Mouse (Mus musculus): ENCODE data around the gene Zranb3. TPM values are rescaled to one million over a fixed set of nuclear protein-coding genes. Genes with fewer than 3 reads are reported as not detected.
"Not testable (repeated sequence)": the region's sequence is repeated elsewhere in the genome, so short reads cannot be mapped to it uniquely, and the experiment has no call there.

The Zranb3 gene
- total and polyA plus RNA-seq, 3 experiments = 0.79 to 4.0 (median 3.1) TPM

DNA sequence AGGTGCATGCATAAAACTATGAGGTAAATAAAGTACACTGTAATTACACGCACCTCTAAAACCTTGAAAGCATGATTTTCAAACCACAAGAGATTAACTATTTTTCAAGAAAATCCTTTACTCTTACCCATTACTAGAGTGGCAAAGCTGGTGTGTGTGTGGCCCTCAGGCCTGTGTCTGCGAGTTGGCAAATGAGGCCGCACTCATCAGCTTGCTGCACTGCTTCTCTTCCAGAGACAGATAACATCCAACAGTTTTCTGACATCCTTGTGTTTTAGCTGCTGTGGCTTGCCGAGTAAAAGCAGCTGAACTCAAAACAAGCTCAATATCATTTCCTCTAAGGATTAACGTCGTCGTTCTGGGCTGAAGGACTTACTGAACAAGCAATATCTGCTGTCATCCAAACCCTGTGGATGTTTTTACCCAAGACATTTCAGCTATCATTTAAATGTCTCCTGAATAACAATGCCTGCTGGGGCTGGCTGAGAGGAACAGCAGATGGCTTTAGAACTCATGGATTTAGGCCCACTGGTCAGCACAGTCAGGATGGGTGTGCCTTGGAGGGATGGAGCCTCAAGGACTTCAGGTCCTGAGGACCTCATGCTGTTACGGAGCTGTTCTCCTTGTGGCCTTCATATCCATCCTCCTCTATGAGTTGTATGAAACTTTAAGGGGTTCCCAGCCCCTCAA, 42.0 kb downstream of the Zranb3 start:
- DNase-seq = no peak

DNA sequence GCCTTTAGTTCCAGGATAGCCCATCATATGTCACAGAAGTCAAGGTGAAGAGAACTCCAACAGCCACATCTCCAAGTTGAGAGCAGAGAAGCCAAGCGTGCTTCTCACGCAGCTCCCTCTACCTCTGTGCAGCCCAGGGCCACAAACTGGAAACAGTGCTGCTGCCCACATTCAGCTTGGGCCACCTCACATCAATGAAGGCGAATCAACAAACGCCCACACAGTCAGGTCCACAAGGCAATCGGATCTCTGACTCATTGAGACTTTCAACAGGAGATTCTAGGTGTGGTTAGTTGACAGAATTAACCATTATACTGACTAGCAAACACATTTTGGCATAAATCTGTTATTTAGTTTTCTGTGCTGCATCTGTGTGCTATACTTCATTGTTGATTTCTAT, 44.2 kb downstream of the Zranb3 start:
- DNase-seq = no peak

DNA sequence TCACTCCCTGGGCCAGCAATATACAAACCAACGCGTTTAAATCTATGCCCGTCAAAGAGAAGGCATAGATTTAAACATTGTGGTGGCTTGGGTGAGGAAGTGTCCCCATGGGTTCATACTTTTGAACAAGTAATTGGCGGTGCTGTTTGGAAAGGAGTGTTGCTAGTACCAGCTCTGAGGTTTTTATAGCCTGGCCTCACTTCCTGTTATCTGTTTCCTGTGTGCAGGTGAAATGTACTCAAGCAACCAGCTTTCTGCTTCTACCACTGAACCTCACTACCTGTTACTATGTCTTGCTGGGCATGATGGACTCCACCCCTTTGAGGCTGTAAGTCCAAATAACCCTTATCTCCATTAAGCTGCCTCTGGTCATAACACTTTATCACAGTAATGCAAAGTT, 45.6 kb downstream of the Zranb3 start:
- no peak for DNase-seq

DNA sequence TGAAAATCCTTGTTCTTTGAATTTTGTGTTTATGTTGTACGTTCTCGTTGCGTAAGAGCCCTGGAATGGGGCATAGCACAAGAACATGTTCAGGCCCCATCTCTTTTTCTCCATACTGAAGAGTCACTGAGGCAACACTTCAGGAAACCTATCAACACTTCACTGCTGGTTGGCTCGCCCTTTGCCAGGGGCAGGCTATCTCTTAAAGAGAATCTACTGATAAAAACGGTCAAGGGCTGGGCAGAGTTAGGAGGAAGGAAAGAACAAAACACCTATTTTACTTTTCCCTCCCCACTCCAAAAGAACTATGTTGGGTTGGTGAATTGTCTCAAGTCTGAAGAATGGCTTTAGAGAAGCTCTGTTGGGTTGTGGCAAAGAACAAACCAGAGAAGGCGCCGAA, 55.9 kb downstream of the Zranb3 start:
- no peak for DNase-seq

DNA sequence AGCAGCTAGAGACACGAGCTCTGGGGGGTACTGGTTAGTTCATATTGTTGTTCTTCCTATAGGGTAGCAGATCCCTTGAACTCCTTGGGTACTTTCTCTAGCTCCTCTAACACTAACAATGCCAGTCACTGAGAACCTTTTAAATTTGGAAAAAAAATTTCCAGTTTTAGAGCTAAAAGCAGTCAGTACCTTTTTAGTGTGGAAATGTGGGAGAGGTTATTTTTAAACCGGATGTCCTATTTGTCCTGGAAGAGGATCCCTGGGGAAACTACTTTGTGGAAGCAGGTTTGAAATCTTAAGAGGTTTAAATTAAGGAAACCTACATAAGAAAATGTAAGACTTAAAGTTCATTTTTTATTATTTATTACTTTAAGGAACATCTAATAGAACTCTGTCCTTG, 56.4 kb downstream of the Zranb3 start:
- no peak for DNase-seq

DNA sequence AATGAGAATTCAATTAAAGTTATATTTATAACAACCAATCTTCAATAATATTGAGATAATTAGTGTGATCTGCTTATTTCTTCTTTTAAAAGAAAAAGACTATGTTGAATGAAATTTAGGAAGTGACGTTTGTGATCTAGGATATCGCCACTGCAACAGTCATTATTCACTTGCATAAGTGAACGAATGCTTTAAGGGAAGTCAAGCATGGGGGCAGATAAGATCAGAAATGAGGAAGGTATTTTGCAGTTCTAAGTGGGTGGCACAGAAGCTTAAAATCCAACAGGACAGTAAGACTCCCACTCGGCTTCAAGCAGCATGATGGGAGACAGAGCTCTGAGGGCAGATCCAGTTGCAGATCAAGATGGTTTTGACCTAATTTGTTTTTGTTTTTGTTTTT, 58.7 kb downstream of the Zranb3 start:
- no peak for DNase-seq

DNA sequence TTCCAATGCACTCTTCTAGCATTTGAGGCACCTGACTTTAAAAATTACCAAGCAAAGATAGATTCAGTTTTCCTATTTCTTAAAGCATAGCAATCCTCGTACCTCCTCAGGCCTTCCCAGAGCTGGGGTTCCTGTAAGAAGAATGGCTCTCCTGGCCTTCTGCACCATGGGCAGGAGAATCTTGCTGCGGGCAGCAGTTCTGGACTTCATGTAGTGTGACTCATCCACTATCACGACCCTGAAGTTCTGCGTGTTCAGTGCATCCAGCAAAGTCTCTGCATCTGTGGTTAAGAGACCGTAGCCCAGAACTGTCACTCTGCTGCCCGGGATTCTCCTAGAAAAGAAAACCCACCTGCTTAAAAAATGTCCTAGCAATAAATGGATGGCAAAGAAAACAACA, 66.6 kb downstream of the Zranb3 start:
- peak; percentile 48 for DNase-seq

DNA sequence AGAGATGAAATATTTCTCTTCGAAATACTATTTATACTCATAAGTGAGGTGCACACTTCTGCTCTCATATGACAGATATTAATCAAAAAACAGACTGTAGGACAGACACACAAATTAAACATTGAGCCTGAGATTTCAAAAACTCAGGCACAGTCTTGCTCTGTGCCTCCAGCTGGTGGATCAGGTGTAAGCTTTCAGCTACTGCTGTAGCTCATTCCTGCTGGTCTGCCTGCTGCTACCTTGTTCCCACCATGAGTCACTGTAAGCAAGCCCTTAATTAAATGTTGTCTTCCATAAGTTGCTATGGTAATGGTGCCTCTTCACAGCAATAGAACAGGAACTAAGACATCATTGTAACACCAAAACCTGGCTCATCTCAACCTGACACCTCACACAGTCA, 70.7 kb downstream of the Zranb3 start:
- no peak for DNase-seq

DNA sequence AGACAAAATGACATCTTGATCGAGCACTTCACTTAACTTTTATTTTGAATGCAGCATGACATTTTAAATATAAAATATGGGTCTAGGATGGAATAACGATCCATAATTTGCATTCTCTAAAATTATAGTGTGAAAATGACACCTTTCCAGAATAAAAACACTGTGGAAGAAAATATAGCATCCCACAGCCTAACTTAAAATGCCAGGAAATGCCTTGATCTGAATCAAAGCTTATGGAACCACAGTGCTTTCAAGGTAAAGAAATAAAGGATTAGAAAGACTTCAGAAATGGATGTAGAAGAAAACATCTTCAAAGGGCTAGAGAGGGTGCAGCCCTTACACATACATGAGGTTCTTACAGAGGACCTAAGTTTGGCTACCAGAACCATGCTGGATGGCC, 71.3 kb downstream of the Zranb3 start:
- DNase-seq = no peak

DNA sequence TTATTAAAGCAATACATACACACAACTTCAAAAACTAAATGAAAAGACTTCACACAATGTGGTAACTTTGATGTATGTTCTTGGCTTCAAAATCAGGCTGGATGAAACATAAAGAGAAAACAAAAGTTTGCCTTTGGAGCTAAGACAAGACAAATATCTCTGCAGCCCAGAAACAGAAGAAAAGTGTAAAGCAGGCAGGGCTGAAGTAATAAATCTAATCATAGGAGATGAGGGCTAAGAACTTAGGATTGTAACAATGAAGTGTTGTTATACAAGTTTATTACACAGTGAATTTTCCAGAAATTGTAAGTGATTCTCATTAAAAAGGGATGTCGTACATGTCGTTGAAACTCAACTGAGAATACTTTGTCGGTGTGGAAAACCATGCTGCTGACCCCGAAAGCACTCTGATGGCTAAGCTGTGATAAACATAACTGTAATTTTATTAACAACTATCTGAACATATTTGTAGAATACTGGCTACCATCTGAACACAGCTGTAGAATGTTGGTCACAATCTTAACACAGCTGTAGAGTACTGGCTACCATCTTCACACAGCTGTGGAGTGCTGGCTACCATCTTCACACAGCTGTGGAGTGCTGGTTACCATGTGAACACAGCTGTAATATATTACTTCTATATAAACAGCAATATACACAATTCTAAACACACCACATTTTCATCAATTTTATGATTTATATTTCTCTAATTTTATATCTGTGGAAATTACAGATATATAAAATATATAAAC, 78.3 kb downstream of the Zranb3 start:
- DNase-seq = no peak

DNA sequence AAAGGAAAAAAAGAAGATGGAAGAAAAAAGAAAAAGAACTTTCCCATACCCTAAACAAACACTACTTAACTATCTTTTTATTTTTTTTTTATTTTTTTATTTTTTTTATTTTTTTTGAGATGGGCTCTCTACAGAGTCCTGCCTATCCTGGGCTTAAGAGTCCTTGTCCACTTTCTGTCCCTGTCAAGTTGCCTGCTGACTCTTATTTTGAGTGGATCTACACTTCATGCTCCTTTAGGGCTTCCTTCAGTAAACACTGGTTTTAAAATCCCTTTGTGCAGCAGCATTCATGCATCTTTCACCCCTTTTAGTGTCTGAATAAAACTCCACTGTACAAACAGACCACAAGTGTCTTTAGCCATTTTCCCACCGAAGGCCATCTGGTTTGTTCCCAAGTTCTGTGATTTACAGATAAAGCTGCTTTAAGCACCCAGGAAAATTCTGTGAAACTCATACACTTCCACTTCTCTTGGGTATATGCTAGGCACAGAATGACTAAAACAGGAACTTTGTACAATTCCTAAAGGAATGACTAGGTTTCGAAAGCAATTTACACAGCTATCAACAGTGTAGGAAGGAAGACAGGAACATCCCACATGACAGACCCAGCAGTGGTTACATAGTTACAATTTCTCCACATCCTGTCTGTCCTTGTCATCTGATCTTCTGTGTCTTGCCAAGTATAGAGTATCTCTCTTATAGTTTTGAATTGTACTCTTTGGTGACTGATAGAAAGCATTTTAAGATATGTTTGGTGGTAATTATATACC, 82.7 kb downstream of the Zranb3 start:
- DNase-seq = no peak

DNA sequence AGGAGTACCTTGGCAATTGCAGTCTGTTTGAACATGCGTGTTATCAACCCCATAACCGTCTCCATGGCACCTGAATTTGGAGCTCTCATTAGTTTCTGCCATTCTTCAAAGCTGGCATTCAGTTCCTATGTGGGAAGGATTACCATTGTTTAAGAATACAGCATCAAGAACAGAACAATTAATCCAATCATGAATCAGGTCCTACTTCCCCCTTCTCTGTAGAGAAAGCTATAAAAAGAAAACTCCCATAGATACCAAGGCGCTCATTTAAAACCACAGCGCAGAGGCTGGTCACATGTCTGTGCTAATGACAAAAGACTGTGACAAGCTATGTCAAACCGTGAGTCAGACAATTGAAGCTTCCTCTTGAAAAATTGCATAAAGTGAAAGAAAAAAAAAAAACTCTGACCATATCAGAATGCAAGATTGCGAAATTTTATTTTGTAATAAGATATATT, 86.8 kb downstream of the Zranb3 start:
- no peak for DNase-seq

DNA sequence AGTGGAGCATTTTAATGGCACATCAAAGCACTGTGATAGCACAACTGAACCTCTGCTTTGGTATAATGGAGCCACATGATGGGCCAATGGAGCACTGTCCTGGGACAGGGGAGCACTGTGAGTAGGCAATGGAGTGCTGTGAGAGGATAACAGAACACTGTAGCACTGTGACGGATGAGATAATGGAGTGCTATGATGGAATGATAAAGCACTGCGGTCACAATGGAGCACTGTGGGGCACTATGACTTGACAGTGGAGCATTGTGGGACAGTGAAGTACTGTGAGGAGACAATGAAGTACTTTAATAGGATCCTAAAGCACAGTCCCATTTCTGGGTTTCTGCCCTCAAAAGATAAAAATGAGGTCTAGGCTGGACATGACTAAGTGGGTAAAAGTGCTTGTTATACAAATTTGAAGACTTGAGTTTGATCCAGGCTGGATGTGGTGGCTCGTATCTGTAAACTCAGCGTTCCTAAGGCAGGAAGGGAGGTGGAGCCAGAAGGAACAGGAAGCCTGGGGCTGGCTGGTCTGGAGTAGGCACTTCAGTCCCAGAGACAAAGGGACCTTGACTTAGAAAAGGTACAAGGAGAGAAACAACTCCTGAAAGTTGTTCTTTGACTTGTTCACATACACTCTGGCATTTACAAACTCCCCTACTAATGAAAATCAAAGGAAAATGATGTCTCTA, 89.0 kb downstream of the Zranb3 start:
- DNase-seq = no peak

DNA sequence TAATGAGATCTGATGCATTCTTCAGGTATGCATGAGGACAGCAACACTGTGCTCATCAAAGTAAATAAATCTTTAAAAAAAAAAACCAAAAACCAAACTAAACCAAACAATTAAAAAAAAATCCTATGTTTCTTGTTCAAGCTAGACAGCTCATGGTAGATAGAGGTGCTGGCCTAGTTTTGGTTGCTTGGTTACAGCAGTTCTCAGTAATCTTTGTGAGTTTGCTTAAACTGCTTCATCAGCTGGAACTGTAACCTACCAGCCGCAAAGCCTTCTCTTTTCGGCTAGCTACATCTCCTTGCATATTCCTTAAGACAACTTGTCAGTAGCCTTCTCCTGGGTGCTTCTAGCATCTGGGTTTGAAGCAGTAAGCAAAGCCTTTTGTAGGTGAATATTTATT, 93.1 kb downstream of the Zranb3 start:
- DNase-seq = no peak

DNA sequence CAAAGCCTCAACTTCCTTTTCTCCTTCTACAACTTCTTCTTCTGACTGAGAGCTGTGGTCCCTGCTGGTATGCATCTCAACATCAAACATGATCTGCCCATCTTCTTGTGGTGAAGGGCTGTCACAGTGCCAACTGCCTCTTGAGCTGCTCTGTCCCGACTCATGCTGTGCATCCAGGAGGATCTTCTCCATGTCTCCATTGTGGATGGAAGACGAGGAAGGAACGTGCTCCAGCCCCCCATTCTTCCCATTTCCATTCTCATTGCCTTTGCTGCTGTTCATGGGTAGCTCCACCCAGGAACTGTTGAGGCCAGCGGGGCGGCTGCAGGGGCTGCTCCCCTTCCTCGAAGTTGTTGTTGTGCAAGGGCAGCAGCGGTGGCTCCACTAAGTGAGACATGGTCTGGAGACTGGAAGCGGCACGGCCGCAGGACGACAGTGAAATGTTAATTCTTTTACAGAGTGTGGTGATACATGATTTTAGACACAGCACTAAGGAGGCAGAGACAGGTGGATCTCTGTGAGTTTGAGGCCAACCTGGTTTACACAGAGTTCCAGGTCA, 96.7 kb downstream of the Zranb3 start:
- DNase-seq = not testable (repeated sequence)

DNA sequence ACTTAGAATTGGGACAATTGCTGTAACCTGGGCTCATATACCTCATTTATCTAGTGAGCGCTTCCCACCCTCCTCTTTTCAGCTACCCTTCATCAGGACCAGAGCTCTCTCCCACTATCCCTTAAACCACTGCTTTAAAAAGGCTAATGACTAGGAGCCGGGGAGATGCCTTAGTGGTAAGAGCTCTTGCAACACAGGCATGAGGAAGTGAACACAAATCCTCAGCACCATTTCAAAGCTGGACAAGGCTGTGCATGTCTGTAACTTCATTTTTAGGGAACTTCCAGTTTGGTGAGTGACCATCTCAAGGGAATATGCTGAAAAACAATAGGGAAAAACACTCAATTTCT, 98.5 kb downstream of the Zranb3 start:
- no peak for DNase-seq

DNA sequence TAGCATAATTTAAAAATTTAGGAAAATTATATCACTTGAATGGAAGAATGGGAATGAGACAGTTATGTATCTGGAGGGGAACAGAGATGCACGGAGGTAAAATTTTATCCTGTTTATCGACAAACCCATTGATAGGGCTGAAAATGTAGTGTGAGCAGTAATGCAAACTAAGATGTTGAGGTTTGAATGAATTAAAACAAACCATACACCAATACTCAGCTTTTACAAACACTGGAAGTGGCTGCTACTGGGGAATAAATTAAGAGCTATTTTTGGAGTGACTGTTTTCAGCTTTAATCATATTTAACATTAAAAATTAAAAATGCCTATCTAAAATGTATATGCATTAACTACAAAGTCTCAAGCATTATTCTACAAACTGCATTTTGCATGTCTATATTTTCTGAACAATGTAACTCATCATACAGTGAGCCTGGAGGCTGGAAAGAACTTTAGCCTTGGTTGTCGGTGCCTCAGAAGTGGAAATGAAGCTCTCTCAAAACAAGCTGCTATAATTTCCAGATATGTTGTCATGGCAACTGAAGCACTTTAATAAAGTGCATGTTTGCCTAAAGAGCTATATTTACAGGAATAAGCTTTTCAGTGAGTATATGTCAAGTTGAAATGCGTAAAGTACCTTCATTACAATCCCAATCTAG, 99.0 kb downstream of the Zranb3 start:
- no peak for DNase-seq

DNA sequence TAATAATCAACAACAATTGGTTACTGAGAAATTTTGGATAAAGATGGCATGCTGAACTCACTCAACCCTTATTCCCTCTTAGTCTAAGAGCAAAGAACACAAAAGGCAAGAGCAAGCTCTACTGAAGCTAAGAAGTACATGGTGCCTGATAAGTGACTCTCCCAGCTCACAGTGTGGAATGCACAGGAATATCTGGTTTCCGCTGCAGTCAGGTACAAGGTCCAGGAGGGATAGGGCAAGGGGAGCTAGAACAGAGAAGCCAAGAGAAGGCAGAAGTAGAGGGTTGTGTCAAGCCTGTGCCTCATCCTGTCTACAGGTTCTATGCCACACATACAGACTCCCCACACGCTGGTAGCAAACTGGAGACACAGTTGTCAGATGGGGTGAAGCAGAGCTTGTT, 100.7 kb downstream of the Zranb3 start:
- DNase-seq = no peak

DNA sequence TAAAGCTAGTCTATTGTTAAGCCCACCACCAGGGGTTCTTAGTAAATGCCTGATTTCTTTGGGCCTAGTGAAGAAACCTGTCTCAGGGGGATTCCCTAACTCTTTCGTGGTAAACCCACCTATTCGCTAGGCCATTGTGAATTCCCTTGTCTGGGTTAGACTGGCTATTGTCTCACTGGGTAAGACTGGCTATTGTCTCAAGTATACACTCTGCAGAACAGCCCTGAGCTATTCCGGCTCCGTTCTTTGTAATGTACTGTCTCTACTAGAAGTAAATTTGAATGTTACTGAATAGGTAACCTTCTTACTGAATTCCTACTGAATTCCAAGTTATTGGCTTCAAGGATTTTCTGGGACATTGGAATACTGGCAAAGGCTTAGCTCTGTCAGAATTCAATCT, 101.9 kb downstream of the Zranb3 start:
- DNase-seq = not testable (repeated sequence)

DNA sequence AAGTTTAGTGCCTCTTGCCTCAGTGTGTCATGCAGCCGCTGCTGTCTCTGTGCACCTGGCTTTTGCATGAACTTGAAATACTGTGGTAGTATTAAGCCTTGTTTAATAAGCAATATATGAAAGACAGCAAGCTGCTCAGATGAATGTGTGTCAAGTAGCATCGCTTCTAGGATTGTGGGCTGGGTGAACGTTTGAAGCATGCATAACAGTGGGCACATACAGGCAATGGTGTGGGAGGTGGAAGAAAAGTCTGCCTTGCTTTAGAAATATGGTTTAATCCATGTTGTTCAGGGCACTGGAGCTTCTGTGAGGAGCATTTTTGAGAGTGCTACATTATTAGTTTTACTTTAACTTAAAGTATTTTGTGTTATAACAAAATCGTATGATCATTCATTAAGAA, 109.0 kb downstream of the Zranb3 start:
- DNase-seq = no peak

DNA sequence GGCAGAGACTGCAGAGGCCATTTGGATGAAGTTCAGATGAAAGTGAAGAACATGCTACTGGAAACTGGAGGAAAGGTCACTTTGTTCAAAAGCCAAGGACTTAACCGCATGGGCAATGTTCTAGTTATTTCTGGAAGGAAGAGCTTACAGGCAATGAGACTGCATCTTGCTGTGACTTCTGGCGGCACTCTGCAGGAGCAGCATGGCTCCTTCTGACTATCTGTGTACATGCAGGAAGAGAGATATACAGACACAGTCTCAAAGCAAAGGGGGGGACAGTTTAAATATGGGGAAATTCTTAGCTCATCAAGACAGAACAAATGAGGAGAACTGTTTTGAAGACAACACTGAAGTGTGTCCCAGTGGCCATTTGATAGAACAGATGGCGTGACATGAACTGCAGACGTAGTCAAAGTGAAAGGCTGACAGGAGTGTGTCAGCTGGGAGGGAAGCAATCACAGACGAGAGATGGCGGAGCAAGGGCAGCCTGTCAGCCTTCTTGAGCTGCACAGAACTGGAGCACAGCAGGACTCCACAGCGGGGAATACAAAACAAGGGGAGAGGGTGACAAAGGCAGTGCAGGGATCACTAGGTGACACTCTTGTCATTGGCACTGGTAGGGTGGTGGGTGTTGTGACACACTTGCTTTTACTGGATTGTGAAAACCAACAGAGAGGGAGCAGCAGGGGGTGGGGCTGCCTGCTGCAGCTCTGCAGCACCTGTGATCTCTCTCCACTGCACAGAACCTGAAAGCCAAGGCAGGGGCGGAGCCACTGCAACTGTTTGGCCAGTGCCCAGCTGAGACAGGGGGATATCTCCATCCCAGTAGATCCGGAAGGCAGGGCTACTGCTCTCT, 112.7 kb downstream of the Zranb3 start:
- DNase-seq = peak; percentile 54

Measured in adrenal gland, adult 2 months (tissue).